Mouse (Mus musculus) right cerebral cortex, adult 18-20 months (tissue): ENCODE measurements around the gene Kptn.

ENCODE experiments used
- DNase-seq: peaks from one replicate; pipeline ENCODE4 v3.0.0; 2022; ENCODE audit warnings: mixed read lengths

Kptn gene

DNA sequence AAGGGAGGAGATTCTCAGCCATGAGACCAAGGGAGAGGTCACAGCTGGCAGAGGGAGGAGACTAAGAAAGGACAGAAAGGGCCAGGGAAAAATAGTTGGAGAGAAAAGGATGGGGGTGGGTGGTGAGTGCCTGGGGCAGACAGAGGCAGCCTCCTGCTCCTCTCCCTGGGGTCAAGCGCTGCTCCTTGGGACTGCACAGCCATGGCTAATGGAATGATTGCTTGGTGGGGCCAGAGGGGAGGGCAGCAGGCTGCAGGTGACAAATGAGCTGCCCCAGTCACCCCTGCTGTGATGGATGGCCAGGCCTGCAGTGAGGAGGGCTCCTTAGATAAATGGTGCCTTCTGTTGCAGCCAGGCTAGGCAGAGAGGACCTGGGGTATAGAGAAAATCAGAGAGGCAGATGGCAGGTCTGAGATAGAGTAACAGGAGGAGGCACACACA is 52.5 kb downstream of the Kptn start:
- DNase-seq: no peak

DNA sequence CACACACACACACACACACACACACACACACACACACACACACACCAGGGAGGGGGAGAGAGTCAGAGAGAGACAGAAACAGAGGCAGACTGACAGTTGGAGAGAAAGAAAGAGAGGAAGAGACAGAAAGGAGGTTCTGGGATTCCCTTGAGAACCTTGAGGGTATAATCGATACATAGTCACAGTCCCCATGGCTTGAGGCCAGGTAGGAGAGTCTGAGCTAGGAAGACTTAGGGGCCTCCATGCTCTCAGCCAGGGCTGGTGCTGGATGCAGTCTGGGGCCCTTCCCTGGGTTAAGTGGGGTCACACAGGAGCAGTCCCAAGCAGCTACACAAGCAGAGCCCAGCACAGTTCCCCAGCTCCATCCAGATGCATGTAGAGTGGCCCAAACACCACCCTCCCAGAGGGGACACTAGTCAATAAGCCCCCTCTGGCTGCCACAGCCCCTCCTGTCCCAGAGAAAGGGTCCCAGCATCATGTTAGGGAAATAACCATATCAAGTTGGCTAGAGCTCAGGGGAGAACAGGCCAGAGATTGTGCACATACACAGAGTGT is 53.0 kb downstream of the Kptn start:
- DNase-seq: no peak

DNA sequence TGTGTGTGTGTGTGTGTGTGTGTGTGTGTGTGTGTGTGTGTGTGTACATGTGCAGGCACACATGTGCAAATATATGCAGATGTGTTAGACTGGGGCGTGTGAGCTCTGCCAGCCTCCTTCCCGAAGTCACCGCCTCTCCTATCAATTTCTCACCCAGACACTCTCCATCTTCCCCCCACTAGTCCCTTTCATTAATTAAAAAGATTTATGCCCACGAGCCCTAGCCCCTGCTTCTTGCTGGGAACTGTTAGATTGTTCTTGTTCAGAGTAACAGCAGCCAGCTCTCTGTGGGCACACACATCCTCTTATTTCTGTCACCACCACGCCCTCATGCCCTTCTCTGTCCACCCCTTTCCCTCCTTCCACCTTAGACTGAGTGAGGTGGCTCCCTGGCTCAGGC is 53.5 kb downstream of the Kptn start:
- DNase-seq: no peak

DNA sequence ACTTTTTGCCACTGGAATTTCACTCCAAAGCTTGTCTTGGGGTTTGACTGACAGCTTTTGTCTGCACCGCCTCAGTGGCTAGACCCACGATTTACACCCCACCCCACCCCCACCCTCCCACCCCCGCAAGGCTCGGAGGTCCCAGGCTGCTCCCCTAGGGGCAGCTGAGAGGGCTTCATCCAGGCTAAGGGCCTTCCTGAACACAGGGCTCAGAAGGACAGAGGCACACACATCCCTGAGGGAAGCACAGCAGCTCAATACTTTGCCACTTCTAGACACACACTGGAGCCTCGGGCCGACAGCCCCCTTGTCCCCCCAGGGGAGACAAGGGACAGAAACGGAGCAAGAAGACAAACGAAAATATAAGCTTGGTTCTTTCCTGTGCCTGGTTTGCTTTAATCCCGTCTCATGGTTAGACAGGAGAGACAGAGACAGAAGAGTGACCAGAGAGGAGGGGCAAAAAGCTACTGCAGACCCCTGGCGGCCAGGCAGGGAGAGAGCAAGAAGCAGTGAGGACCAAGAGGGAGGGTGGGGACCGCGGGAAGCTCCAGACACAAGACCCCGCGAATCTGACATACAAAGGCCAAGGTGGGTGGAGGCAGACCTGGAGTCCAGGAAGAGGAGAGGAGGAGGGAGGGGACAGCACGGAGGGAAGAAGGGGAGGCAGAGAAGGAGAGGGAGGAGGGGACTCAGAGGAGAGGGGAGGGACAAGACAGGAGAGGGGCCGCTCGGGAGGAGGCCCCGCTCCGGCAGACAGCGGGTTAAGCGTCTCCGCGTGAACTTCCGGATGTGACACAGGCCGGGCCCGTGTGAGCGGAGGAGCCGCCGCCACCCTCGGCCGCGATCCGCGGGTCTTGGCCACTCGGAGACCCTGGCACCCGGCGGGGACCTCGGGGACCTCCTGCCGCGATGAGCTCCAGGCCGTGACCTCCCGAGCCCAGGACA is 55.2 kb downstream of the Kptn start, which contains the start of gene Meis3:
Meis3 (plus strand) TSS at position 494 of the 945 bp plus-strand sequence.
- DNase-seq: peak; percentile 58

DNA sequence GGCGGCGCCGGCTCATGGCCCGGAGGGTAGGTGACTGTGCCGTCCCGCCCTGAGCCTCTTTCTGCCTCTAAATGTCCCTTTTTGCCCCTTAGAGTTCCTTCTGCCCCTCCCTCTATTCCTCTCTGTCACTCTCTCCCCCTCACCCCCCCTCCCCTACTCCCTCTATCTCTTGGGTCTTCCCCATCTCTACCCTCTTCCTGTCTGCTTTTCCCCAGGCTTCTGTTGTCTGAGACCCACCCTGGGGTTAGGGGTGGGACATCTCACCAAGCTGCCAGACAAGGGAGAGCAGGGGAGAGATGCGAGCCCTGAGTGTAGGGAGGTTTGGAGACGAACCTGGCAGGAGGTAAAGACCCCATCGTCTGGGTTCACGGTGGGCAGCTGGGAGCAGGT is 55.8 kb downstream of the Kptn start:
- no peak for DNase-seq
